Mouse (Mus musculus): ENCODE measurements at regions not wholly inside any gene's neighbourhood (a gene's known extent, or its start where the extent isn't known, plus 50 kb on each side); places are given as distances from the start of the nearest gene placed in this dataset.

DNA sequence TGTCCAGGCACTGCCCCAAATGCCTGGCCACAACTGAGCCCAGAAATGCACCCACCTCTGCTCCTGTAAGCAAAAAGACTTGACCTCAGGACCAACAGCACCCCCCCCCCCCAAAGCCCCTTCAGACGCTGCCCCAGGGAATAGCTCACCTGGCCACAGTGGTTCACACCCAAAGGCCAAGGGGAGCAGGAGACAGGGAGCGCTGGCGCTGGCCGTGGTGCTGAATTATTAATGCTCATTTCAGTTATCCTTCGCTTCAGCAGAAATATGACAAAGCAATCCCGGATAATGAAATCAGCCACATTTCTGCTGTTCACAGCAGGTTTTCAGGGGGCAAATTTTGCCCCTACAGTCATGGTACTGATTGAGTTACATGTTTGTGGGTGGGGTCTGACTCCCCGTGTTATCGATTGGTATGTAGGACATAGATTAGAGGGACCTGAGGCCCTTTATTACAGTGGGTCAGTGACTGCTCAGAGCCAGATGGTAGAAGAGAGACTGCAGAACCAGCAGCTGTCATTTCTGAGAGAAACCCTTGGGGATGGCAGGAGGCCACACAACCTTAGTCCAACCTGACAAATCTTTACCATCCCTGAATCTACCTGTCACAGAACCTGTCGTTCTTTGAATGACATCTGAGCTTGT is 202.5 kb upstream of the N4bp1 start:
- Histone ChIP-seq H3K27ac (no peak overlapping the region), H3K4me3 (no peak overlapping the region), H3K36me3 (no peaks in the 10 kb centered on the region), H3K9ac (no peak overlapping the region), H3K9me3 (no peaks in the 10 kb centered on the region), H3K27me3 (replicated peaks) (no peaks in the 10 kb centered on the region), H3K4me1 (peaks cover 4% of the 10 kb centered on the region; the same call in 1 of the 2 replicates), H3K4me2 (replicated peaks) (no peak overlapping the region)
- 42% methylated on average over 9 of the region's 9 CpGs for WGBS
- no peak for ATAC-seq (ENCODE audit: low FRiP score, low read depth)

DNA sequence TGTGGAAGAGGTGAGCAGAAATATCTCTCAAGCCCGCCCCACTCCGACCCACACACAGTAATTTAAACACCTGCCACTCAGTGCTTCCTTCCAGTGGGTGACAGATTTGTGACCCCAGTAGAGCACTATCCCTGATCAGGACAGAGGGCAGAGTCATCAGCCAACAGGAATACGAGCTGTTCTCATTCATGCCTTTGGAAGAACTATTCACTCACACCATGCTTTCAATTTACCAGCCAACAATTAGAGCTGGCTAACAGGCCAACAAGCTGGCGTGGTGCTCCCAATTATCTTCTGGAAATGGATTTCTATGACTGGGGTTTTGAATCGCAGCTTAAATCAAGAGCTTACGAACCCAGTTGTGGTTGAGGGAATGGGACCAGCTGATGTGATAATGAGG is 193.2 kb upstream of the N4bp1 start:
- no peak overlapping the region for H3K4me2 ChIP-seq (replicated peaks)
- no peaks in the 10 kb centered on the region for H3K4me1 ChIP-seq
- H3K9ac ChIP-seq = no peak overlapping the region
- WGBS = 60% methylated on average over 6 of the region's 6 CpGs
- no peak overlapping the region for H3K4me3 ChIP-seq
- H3K27ac ChIP-seq = no peak overlapping the region
- H3K27me3 ChIP-seq (replicated peaks) = no peaks in the 10 kb centered on the region
- no peak for ATAC-seq (ENCODE audit: low FRiP score, low read depth)
- no peaks in the 10 kb centered on the region for H3K36me3 ChIP-seq
- no peaks in the 10 kb centered on the region for H3K9me3 ChIP-seq

DNA sequence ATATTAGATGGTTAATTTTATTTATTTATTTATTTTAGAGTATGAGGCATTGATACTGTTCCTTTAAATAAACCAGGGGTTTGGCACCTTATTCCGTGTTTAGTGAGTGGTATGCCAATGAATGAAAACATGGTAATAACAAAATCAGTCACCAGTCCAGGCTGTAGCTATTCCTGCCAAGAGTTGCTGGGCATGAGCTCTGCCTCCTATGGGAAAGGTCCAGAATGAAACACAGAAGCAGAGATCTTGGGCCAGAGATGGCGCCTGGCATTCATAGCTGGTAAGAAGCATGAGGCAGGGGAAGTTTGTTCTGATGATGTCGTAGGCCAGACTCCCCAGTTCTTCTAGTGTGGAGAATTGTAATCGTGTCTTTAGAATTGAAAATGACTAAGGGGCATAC is 190.9 kb upstream of the N4bp1 start:
- ATAC-seq (ENCODE audit: low FRiP score, low read depth) = no peak
- Histone ChIP-seq H3K9me3 (no peaks in the 10 kb centered on the region), H3K27ac (no peak overlapping the region)

DNA sequence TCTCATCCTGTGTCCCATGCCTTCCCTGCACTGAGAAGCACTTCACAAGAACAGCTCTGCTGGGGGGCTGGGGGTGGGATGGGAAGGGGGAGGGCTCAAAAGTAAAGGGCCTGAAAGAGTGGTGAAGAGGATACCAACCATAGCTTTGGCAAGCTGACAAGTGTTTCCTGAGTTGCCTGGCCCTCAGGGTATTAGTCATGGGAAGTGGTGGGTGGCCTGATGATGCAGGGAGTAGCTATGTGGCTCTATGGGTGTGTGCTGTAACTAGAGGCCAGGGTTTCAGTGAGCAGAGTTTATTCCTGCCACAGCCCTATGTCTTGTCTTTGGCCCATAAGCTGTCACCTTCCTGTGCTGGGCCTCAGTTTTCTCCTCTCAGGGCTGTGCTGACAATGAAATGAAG is 186.2 kb upstream of the N4bp1 start:
- no peaks in the 10 kb centered on the region for H3K36me3 ChIP-seq
- H3K9me3 ChIP-seq = 0 out of 2 replicates have a peak, but pooled peaks cover 3% of the 10 kb centered on the region
- H3K4me1 ChIP-seq = no peaks in the 10 kb centered on the region
- no peak for ATAC-seq (ENCODE audit: low FRiP score, low read depth)
- H3K4me3 ChIP-seq = no peak overlapping the region
- no peak overlapping the region for H3K27ac ChIP-seq
- no peaks in the 10 kb centered on the region for H3K27me3 ChIP-seq (replicated peaks)
- H3K4me2 ChIP-seq (replicated peaks) = no peak overlapping the region
- H3K9ac ChIP-seq = no peak overlapping the region

More for the DNA sequence above, 190.9 kb upstream of the N4bp1 start:
- Histone ChIP-seq H3K4me2 (replicated peaks) (no peak overlapping the region), H3K4me1 (no peaks in the 10 kb centered on the region), H3K27me3 (replicated peaks) (no peaks in the 10 kb centered on the region), H3K4me3 (no peak overlapping the region), H3K36me3 (no peaks in the 10 kb centered on the region), H3K9ac (no peak overlapping the region)
- 90% methylated on average over 4 of the region's 4 CpGs for WGBS

DNA sequence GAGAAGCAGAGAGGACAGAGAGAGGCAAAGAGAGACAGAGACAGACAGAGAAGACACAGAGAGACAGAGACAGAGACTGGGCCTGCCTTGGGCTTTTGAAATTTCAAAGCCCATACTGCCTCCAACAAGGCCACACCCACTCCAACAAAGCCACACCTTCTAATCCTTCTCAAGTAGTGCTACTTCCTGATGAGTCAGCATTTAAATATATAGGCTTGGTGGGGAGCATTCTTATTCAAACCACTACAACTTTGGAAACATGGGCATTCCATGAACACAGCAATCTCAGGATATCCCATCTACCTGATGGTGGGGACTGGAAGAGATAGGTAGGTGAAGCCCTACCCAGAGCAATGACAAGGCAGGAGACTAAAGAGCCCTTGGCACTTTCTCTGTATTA is 182.0 kb upstream of the N4bp1 start:
- Histone ChIP-seq H3K9me3 (0 out of 2 replicates have a peak, but pooled peaks cover 3% of the 10 kb centered on the region), H3K27me3 (replicated peaks) (no peaks in the 10 kb centered on the region), H3K4me1 (peaks cover 12% of the 10 kb centered on the region; the same call in 1 of the 2 replicates), H3K4me3 (no peak overlapping the region), H3K27ac (no peak overlapping the region), H3K4me2 (replicated peaks) (no peak overlapping the region), H3K9ac (no peak overlapping the region), H3K36me3 (no peaks in the 10 kb centered on the region)
- ATAC-seq (ENCODE audit: low FRiP score, low read depth) = no peak

DNA sequence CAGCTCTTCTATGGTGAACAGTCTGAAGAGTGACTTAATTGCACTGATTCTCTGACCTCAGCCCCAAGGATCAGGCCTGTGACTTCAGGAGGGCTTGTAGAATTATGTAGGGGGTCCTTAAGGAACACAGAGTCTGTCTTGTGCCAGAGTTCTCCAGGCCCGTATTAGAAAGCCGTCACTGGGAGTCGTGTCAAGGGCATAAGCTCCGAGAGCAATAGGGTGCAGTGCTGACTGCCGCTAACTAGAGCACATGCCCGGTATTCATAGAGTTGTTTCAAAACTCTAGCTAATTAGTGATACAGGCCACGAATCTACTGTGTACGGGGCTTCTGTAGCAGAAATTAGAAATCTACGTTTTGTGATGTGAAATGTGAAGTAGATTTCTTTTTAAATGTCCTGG is 179.7 kb upstream of the N4bp1 start:
- ATAC-seq (ENCODE audit: low FRiP score, low read depth) = no peak
- no peak overlapping the region for H3K4me2 ChIP-seq (replicated peaks)
- peak overlapping the region; percentile 26; the same call in 1 of the 2 replicates for H3K27ac ChIP-seq
- no peaks in the 10 kb centered on the region for H3K36me3 ChIP-seq
- H3K9ac ChIP-seq = no peak overlapping the region
- 0 out of 2 replicates have a peak, but pooled peaks cover 3% of the 10 kb centered on the region for H3K9me3 ChIP-seq
- H3K27me3 ChIP-seq (replicated peaks) = no peaks in the 10 kb centered on the region
- WGBS = 87% methylated on average over 9 of the region's 9 CpGs
- no peak overlapping the region for H3K4me3 ChIP-seq
- peaks cover 12% of the 10 kb centered on the region; the same call in 1 of the 2 replicates for H3K4me1 ChIP-seq

DNA sequence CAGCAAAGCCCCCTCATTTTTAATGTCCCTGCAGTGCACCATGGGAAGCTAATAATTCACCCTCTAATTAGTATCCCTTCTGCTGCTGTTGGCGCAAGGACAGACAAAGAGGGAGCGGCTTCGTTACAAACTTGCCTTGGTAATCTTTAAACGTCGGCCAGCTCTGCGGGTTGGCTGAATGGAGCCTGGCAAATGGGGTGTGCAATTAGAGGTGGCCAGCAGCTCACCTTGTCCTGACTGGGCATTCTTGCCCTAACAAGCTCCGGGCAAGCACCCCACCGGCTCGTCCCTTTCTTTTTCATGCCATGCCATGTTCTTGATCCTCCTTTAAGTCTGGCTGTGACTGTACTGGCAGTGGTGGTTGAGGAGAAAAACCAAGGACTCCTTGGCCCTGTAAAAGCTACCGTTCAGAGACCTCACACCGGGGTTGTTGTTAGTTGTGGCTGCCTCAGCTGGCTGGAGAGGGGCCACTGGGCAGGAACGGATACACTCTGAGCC is 179.2 kb upstream of the N4bp1 start:
- peak; percentile 77 for ATAC-seq (ENCODE audit: low FRiP score, low read depth)
- Histone ChIP-seq H3K4me2 (replicated peaks) (0 out of 2 replicates have a peak overlapping the region, but pooled peaks have one; percentile 16), H3K27me3 (replicated peaks) (no peaks in the 10 kb centered on the region), H3K9me3 (0 out of 2 replicates have a peak, but pooled peaks cover 3% of the 10 kb centered on the region), H3K36me3 (no peaks in the 10 kb centered on the region), H3K27ac (peak overlapping the region; percentile 26; the same call in 1 of the 2 replicates), H3K4me3 (no peak overlapping the region), H3K4me1 (peaks cover 12% of the 10 kb centered on the region; the same call in 1 of the 2 replicates), H3K9ac (no peak overlapping the region)
- WGBS = 42% methylated on average over 12 of the region's 12 CpGs

DNA sequence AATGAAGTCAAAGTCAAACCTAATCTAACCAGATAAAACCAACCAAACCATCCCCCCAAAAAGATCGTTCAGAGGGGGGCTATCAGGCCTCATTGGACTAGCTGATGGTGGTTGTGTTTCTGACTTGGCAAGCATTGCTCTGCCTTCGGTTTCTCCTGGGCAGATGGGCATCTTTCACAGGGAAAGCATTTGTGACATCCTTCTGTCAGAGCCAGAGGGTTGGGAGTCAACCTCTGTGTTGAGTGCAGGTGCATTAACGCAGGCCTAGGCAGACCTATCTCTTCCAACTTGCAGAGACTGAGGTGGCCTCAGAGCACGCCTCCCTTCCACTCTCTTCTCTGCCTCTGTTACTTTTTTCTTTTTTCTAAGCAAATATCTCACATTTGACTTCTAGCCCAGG is 178.5 kb upstream of the N4bp1 start:
- ATAC-seq (ENCODE audit: low FRiP score, low read depth) = 0 out of 2 replicates have a peak, but pooled peaks have one; percentile 7
- no peak overlapping the region for H3K4me2 ChIP-seq (replicated peaks)

DNA sequence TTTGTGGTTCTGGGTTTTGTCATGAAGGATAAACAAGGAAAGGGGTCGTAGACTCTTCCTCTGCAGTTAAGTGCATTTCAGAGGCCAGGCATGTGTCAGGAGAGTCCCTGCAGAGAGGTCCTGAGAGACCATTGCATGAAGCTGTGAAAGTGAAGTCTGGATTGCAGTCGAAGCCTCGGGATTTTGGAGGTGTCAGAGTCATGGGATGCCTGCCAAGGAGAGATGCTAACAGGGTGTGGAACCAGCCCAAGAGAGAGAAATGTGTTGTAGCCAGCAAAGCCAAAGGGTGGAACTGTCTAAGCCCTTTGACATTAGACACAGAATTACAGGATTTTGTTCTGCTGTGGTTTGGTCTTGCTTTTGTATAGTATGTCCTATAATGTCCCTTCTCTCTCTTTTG is 164.7 kb upstream of the N4bp1 start:
- Histone ChIP-seq H3K4me3 (no peak overlapping the region), H3K27me3 (replicated peaks) (no peaks in the 10 kb centered on the region), H3K4me2 (replicated peaks) (no peak overlapping the region), H3K27ac (no peak overlapping the region), H3K9ac (no peak overlapping the region), H3K9me3 (0 out of 2 replicates have a peak, but pooled peaks cover 4% of the 10 kb centered on the region), H3K36me3 (no peaks in the 10 kb centered on the region), H3K4me1 (no peaks in the 10 kb centered on the region)
- no peak for ATAC-seq (ENCODE audit: low FRiP score, low read depth)
- 69% methylated on average over 3 of the region's 3 CpGs for WGBS

More for the DNA sequence above, 178.5 kb upstream of the N4bp1 start:
- Histone ChIP-seq H3K27me3 (replicated peaks) (no peaks in the 10 kb centered on the region), H3K36me3 (no peaks in the 10 kb centered on the region), H3K4me1 (peaks cover 12% of the 10 kb centered on the region; the same call in 1 of the 2 replicates), H3K9me3 (0 out of 2 replicates have a peak, but pooled peaks cover 3% of the 10 kb centered on the region), H3K9ac (no peak overlapping the region), H3K4me3 (no peak overlapping the region), H3K27ac (no peak overlapping the region)
- WGBS = 86% methylated on average over 4 of the region's 4 CpGs

DNA sequence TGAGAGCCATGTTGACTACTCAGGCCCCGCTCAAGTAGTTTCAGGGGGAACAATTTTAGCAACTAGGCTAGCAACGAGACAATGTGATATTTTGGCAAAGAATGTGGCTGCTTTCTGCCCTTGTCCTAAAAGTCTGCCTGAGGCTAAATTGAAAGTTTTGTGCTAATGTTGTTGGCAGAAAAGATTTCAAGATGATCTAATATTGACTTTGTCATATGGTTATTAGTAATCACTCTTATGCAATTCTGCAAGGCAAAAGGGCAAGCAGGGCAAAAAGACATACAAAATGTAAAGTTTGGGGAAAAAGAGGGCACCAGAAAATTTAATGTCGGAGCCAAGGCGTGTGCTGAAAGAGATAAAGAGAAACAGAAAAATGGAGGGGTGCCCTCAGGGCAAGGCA is 164.1 kb upstream of the N4bp1 start:
- Histone ChIP-seq H3K27me3 (replicated peaks) (no peaks in the 10 kb centered on the region), H3K36me3 (no peaks in the 10 kb centered on the region), H3K9me3 (0 out of 2 replicates have a peak, but pooled peaks cover 4% of the 10 kb centered on the region), H3K4me2 (replicated peaks) (no peak overlapping the region), H3K27ac (no peak overlapping the region), H3K4me1 (no peaks in the 10 kb centered on the region), H3K9ac (no peak overlapping the region), H3K4me3 (no peak overlapping the region)
- no peak for ATAC-seq (ENCODE audit: low FRiP score, low read depth)
- WGBS = 93% methylated on average over 4 of the region's 4 CpGs

DNA sequence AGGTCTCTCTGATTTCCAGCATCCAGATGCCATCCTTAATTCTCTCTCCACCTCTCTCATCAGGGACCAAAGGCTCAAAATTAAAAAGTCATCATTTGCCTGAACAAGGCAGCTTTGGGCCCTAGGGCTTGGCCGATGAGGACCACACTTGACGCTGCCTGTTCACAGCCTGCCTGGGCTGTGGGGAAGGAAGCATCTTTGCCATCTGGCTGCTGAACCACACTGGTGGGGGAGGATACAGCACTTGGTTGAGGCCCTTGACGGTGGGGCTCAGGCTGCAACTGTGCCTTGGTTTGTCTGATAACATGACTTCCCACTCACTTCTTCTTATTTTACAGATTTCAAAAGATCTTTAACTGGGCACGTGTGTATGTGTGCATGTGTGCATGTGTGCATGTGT is 161.5 kb upstream of the N4bp1 start:
- no peak overlapping the region for H3K27ac ChIP-seq
- 84% methylated on average over 4 of the region's 4 CpGs for WGBS
- H3K4me2 ChIP-seq (replicated peaks) = no peak overlapping the region
- no peak for ATAC-seq (ENCODE audit: low FRiP score, low read depth)
- no peak overlapping the region for H3K4me3 ChIP-seq
- no peaks in the 10 kb centered on the region for H3K27me3 ChIP-seq (replicated peaks)
- 0 out of 2 replicates have a peak, but pooled peaks cover 4% of the 10 kb centered on the region for H3K9me3 ChIP-seq
- H3K4me1 ChIP-seq = no peaks in the 10 kb centered on the region
- H3K9ac ChIP-seq = no peak overlapping the region
- H3K36me3 ChIP-seq = no peaks in the 10 kb centered on the region

DNA sequence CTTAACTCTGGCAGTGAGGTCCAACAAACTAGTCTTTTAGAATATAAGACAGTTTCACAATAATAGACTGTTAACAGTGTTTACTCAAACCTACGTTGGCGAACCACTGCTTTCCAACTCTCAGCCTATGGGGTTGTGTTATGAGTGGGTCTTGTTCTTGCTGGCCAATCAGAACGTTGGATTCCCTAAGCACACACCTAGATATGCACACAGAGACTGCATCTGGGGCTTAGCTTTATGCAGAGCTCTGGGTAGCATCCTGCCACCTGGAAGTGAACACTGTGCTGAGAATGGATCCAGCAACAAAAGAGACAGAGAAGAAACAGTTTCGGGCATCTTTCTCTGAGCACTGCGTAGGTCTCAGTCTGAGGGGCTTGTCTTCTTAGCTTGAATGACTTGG is 158.0 kb upstream of the N4bp1 start:
- Histone ChIP-seq H3K4me2 (replicated peaks) (no peak overlapping the region), H3K27me3 (replicated peaks) (no peaks in the 10 kb centered on the region; the same call in 1 of the 2 replicates), H3K9me3 (no peaks in the 10 kb centered on the region), H3K27ac (no peak overlapping the region), H3K4me1 (peaks cover 5% of the 10 kb centered on the region; the same call in 1 of the 2 replicates), H3K4me3 (no peak overlapping the region), H3K9ac (no peak overlapping the region), H3K36me3 (no peaks in the 10 kb centered on the region)
- 86% methylated on average over 5 of the region's 5 CpGs for WGBS
- no peak for ATAC-seq (ENCODE audit: low FRiP score, low read depth)

Measured in neural tube, embryonic 12.5 days (tissue).